Mouse (Mus musculus) T-helper 1 cell (primary cell): ENCODE measurements at regions not wholly inside any gene's neighbourhood (a gene's known extent, or its start where the extent isn't known, plus 50 kb on each side); places are given as distances from the start of the nearest gene placed in this dataset.

Source experiments
- in situ Hi-C: fragments of 300-600 bp; cut with MboI, MseI; formaldehyde crosslinking; loops from one replicate; pipeline ENCODE4 v1.15.1; 2025; ENCODE audit warnings: high pct_unique_total_duplicates

DNA sequence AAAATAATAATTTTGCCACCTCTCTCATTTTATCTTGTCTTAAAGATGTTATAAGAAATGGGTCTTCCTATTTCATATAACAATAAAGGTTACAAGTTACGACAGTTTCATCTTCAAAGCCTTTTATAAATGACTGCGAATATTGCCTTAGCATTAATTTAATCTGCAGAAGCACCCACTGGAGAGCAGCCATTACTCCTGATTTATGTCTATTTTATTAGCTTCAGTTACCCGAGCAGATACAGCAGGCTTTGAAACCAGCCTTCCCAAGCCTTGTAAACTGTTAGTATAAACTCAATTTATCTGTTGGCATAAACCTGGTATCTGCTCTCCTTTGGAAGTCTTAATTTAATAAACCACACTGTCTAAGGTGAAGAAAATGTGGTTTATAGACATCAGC lies 2851.6 kb upstream of the Gm6569 start:
- in situ Hi-C loops, result no loop called here

DNA sequence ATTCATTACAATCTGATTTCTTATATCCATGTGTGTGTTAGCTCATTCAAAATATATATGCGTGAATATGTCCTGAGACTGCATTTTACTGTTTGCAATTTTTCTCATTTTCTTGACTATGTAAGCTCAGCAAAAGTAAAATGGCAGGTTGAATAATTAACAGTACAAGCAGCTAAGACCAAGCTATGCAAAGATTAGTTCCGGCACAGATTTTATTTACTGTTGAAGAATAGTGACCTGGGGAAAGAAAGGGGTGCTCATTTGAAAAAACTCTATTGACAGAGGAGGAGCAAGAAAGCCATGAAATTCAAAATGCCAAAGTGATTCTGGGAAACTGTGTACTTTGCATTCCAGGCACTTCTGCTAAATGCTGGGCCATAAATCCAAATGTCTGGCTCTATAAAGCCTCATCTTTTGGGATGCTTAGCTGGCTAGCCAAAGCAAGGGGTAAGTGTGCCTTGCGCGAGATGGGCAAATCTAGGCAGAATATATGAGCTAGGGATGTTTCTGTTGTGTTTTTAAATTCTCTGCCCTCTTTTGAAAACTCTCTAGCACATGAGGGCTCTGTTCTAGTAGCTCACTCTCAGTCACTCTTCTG lies 2846.3 kb upstream of the Gm6569 start:
- in situ Hi-C loops, result no loop called here

DNA sequence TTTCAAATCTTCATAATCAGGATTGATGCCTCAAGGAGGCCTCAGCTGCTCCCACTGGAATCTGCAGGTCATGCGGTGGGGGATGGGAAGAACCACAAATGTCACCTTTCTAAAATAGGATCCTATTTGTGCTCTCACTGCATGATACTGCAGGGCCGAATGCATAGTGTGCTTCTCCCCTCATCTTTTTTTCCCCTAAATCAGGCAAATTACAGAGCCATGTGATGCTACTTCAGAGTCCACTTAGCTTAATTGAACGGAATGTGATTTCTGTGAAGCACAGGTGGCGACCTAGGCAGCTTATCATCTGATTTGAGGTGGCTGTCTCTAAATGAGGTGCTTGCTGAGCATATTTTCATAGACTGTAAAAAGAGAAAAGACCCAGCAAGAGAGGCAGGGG lies 2841.0 kb upstream of the Gm6569 start:
- in situ Hi-C loops, result no loop called here

DNA sequence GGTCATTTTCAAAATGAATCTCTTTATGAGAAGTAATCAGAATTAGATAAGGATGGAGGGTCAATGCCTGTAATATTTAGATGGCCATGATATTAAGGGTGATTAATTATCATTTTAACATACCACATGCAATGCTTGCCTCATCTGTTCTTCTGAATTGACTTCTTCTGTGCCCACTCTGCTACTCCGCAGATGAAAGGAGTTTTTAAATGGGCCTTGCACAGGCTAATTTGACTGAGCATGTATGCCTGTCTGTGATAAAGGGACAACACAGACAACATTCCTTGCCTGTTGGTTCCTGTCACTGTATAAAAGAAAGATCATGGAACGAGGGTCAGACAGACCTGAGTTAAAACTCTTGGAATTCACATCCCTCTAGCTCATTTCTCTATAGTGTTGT lies 2824.0 kb upstream of the Gm6569 start:
- in situ Hi-C loops, result no loop called here

DNA sequence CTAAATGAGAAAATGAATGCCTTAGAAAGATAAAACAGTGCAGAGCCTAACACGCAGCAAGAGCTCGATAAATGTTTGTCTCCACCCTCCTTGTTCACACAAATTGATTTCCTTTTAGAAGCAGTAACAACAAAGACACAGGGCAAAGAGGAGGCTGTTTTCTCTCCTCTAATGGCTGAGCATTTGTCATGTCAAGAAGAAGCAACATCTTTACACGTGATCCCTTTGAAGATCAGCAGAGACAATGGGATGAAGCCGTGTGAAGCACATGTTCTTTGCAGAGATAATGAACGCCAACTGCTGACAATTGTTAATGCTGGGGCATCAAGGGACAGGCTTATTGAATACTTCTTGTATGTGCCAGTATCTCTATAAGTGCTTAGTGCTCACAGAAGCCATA lies 2823.6 kb upstream of the Gm6569 start:
- in situ Hi-C loops, result no loop called here

DNA sequence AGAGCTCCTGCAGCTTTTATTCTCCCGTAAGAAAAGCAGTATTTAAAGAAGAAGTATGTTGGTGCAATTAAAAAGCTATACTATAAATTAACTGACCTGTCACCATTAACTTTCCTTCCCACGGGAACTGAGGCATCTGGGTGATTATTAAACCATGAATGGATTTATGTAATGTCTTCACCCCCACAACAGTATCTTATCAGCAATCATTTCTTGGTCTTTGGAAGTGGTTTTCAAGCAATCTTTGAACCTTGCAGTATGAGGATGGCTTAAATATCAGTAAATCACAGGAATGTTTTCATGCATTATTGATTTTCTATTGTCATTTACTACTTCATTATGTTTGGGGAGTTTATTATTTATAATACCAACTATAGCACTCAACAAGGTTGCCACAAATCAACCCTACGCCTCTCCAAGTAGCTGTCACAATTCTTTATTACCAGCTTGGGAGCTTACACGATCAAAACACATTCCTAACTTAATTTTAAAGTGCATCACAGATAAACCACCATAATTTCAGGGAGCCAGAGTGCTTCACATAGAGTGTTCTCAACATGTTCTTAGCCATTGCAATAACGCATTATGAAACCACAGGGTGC lies 2780.0 kb upstream of the Gm6569 start:
- in situ Hi-C loops, result no loop called here

DNA sequence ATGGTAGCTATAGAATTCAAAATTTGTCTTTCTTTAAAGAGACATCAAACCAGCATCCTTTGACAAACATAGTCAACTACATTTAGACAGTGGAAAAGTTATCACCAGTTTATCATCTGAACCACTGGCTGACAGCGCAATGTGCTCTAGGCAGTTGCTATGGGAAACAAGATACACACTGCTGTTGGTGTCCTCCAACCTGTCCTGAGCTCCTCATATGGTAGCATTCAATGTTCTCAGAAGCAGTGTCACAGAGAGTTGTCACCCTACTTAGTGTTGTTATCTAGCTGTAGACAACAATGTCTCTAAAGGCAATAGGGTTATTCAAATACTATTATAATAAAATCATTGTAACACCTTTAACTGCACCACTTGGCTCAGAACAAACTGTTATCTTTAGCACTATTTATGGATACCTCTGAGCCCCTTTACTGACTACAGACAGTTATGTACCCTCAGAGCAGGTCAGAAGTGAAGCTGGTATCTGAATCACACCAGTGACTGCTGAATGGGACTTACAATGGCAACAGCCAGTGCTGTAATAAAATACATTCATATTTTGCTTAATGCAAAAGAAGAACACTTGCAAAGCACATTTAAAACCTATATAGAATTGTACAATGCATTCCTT lies 2747.9 kb upstream of the Gm6569 start:
- in situ Hi-C loops, result no loop called here

DNA sequence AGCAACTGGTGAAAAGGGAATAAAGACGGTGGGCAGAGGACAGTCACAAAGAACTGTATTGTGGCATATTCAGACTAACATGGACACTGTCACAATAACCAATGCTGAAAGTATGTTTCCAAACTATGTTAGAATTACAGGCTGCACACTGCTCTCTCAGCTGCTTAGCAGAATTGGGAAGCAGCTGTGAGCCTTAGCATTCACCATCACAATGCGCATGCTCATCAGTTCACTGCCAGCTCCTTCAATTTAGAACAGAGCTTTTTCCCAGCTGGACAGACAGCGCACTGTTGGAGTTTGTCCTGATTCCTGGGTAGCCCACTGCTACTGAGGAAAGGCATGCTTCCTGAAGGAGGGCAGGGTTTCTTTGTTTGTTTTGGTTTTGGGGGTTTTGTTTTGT lies 2735.2 kb upstream of the Gm6569 start:
- in situ Hi-C loops, result no loop called here

DNA sequence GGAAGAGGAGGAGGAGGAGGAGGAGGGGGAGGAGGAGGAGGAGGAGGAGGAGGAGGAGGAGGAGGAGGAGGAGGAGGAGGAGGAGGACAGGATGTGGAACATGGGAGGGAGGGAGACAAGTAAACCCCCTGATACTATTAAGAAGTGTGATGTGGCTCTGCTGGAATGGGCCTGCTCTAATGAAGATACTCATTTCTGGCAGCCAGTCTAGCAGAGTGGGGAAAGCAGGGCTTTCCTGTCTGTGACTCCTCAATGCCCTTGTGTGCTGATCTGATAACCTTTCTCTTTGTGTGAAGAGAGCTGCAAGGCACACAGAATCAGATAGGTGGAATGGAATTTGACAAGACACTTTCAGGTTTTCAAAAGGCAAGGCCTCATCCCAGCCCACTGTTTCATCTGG lies 2704.6 kb upstream of the Gm6569 start:
- in situ Hi-C loops, result no loop called here

DNA sequence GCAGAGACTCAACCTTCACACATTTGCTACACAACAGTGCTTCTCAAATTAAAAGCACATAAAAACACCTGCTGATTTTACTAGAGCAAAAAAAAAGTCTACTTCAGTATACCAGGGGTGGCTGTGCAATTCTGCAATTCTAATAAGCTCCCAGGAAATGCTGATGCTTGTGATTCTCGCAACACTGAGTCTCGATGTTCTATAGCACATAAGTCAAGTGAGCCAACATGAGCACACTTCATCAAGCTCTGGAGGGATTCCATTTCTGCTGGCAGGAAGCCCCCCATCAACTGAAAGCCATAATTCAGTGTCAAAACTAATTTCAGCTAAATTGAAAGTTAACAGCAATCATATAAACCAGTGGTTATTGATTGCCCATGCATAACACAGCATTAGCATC lies 2676.7 kb upstream of the Gm6569 start:
- in situ Hi-C loops, result no loop called here

DNA sequence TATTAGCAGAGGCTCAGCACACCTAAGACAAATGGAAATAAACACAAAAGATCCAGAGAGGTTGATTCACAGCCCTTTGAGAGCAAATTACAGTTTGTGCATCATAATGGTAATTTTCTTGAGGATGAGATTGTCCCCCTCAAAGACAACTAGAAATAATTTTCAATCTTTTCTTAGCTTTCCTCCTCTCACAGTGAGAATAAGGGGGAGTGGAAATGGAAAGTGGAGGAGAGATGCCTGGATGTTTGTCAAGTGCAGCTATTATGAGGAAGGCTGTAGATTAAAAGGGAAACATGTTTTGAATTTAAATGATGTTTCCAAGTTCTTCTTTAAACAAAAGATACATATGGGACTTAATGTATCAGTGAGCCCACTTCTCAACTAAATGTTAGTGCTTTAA lies 2672.3 kb upstream of the Gm6569 start:
- in situ Hi-C loops, result loop anchor here (10.0 kb wide), 1 partner anchor 1097 kb away; no protein-coding TSS in a partner anchor

DNA sequence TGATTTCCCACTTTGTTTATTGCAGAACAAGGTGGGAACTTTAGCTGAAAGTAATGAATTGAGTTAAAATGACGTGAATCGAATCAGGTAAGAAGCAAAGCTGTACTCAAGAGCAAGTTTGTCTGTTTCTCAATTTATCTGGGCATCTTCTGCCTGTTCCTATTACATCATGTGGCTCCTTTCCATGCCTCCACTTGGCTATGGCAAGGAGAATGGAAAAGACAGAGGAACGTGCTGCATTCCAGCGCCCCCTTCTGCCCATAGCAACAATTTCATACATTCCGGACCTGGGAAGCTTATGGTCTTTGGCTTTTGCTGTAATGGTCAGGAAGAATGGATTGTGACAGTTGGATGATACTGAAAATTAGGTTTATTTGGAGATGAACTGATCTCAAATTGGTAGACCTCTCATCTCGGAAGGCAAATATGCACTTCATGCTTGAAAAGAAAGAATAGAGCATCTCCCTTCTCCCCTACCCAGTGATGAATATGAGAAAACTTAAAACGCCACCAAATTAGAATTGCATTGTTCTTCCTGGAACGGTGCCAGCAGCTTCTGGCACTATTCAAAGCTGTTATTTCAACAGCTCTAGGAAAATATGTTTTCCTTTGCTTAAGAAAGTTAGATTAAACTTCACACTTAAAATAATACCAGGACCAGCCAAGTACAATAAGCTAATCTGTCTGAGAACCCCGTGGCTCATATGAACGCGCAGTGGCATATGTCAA lies 2639.2 kb upstream of the Gm6569 start:
- in situ Hi-C loops, result no loop called here

DNA sequence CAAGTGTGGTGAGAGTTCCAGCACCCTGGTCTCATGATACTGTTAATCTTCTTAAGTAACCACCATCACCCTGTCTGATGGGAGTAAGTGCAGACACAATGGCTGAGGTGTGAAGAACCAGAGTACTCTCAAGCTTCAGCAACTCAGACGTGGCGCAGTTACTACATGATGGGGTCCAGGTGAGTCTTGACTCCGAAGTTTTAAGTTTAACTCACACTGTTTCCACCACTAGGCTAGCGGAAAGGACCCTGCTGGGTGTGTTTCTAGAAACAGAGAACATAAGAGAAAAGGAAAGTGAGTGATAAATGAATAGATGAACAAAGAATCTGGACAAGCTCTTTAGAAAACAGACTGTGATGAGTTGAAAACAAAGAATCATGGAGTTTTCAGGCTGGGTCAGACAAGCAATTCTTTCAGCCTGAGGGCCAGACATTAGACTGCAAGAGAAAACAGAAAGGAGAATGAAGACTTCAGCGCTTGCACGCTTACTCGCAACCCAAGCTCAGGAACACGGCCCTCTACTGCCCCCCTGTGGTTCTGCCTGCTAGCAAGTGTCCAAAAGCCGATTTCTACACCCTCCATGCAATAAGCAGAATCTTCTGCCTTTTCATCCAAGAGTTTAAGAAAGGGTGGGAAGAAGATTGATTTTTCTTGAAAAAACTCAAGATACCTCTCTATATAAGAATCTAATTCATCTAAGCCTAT lies 2593.6 kb upstream of the Gm6569 start:
- in situ Hi-C loops, result no loop called here

DNA sequence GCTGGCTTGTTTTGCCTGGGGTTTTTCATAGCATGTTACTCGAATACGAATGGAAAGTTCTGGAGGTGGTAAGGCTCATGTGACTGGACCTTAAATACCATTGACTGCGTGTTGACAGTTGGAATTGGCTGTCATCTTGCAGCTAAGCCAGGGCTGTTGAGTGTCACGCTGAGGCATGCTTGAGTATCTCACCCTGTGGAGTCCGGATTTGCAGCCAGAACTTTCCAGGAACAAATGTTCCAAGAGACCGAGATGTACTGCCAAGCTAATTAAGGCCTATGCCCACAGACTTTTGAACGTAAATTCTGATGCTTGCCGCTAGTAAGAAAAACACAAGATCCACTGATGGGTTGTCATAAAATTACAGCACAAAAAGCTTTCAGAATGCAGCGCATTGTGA lies 2590.8 kb upstream of the Gm6569 start:
- in situ Hi-C loops, result no loop called here

DNA sequence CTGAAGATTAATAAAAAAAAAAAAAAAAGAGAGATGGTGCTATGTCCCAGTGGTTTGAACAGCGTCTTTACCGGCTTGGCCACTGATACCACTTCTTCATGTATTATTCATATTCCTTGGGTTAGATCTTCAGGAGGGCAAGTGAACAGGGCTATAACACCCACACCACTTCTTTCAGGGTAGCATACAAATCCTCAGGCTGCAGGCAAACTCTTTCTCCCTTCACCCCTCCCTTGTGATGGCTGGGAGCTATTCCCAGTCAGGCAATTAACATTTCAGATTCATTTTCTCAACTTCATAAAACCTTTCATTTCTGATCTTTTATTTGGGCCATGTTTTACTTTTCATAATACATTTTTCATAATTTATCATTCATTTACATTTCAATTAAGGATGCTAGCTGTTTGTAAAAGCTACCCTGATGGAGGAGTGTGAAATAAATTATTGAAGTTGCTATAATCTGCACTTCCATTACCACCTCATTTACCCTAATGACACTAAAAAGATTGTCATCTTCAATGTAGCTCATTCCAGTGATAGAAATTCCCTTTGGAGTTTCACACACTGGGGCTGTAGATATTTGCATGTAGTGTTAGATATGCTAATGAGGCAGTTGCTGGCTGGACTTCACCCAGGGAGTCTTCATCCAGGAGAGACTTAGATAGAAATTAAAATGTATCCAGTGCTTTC lies 2558.3 kb upstream of the Gm6569 start:
- in situ Hi-C loops, result no loop called here

DNA sequence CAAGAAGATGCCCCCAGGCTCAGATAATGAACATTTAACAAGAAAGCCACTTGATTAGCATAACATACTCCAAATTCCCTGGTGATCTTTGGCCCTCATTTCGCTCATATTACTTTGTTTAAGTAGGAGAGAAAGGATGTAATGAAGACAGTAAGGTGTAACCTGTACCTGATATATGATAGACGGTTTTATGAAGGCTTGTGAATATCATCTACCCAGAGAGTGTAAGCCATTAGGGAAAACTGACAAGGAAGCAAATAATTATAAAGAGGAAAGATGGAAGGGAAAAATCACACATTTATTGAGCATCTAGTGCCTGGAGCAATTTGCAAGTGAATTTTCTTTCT lies 2557.8 kb upstream of the Gm6569 start:
- in situ Hi-C loops, result no loop called here

DNA sequence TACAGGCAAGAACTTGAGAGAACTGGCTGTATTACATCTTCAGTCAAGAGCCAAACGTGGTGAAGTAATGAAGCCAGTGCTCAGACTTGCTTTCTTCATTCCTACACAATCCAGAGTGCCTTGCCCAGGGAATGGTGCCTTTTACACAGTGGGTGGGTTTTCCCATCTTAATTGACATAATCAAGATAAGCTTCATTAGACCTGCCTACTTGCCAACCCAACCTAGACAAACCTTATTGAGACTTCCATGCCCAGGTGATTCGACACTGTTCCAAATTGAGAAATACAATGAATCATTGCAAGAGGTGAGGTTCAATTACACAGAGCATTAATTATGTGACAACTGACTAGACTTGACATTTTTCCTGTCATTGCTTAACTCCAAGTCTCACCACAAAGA lies 2557.0 kb upstream of the Gm6569 start:
- in situ Hi-C loops, result no loop called here

DNA sequence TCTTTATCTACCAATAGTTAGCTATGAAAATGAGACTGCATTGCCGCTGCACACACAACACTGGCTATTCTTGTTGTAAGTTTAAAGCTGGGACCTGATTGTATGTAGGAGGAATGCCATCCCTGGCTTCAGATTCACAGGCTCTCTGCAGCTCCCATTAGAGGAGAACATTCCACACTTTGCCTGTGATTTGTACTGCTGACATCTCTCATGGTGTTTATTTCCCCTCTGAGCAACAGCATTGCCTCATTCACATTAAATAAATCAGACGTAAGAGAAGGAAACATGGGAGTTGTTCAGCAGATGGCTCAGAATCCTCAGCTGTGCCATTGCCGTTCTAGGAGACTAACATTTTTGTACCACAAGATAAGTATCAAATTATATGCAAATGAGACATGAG lies 2550.6 kb upstream of the Gm6569 start:
- in situ Hi-C loops, result no loop called here

DNA sequence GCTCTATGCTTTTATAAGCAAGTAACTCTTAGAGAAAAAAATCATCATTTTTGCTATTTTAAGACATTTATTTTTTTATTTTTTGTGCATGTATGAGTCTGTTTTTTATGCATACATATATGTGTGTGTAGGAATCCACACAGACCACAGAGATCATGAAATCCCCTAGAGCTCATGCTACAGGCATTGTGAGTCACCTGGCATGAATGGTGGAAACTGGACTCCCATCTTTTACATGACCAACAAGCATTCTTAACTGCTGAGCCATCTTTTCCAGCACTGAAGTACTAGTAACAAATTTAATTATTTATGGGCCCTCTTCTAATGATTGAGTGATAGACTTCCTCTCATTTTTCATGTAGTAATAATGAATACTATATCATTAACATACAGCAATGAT lies 2531.8 kb upstream of the Gm6569 start:
- in situ Hi-C loops, result loop anchor here (5.0 kb wide), 1 partner anchor 630 kb away; no protein-coding TSS in a partner anchor

DNA sequence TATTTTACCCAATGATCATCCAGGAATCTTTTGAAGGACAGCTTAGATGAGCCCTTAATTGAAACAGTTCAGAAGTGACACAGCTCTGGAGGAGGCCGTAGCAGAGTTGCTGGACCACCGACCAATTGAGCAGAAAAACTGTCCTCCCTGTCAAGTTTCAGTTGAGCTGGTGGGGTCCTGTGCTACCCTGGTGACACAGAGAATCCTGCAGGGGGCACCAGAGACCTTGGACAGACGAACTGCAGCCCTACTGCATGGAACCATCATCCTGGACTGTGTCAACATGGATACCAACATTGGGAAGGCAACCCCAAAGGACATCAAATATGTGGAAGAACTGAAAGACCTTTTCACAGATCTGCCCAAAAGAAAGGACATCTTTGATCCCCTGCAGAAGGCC lies 2524.1 kb upstream of the Gm6569 start:
- in situ Hi-C loops, result no loop called here

DNA sequence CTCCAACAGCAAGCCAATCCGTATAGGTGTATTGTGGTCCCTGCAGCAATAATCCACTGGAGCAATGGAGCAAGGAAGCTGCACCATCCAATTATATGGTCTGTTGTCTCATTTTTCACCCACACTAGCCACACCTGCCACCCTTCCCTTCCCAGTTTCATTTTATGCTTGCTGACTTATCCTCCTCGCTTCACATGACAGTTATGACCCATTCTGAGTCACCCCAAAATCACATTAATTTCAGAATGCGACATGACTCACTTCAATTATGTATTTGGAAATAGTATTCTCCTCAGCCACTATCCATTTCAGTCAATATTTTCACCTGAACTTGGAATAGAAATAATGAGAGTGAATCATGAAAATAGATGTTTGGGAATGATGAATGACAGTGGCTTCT lies 2507.8 kb upstream of the Gm6569 start:
- in situ Hi-C loops, result no loop called here
